Mouse (Mus musculus) left cerebral cortex, adult 18-20 months (tissue): ENCODE data around the gene Olfr1431. TPM values are rescaled to one million over a fixed set of nuclear protein-coding genes. Genes with fewer than 3 reads are reported as not detected.
"Not testable (repeated sequence)": the region's sequence is repeated elsewhere in the genome, so short reads cannot be mapped to it uniquely, and the experiment has no call there.

ENCODE experiments used
- DNase-seq, 2 experiments: peaks; one replicate each; pipeline ENCODE4 v3.0.0; 2021 to 2022; ENCODE audit warnings: low spot score in 2 of 2, mixed read lengths in 1 of 2
- long read RNA-seq, 2 experiments: library from polyadenylated mRNA; stranded (forward); transcript quantifications; one replicate each; pipeline ENCODE4 v2.0.0; 2021
- total RNA-seq, 2 experiments: library from RNA; stranded (reverse); gene quantifications; 2 replicates each; pipeline ENCODE4 v1.2.3; 2021

The Olfr1431 gene
- total RNA-seq, result not detected
- long read RNA-seq, experiment 1, result 0 reads
- long read RNA-seq, experiment 2, result 0 reads

GRCm38 (mm10) chr19:12200334-12200733 is at the start of gene Olfr1431:
Gene Olfr1431 (plus strand): TSS chr19:12200634.
- DNase-seq, result no peak

- DNase-seq, result not testable (repeated sequence)
Observed at GRCm38 (mm10) chr19:12170062-12170599, 30.3 kb upstream of the Olfr1431 start, which contains the start of gene Olfr1555-ps1. Gene Olfr1555-ps1 (minus strand): TSS chr19:12170112.

- DNase-seq, result peak in 1 of 2 experiments; percentile 7
Observed at GRCm38 (mm10) chr19:12175431-12175830, 25.0 kb upstream of the Olfr1431 start.

- DNase-seq, result not testable (repeated sequence)
Observed at GRCm38 (mm10) chr19:12199076-12199475, 1.4 kb upstream of the Olfr1431 start.

GRCm38 (mm10) chr19:12232496-12232895 is 32.1 kb downstream of the Olfr1431 start, which contains the start of gene Olfr1432:
Gene Olfr1432 (minus strand): TSS chr19:12232596.
- not testable (repeated sequence) for DNase-seq

GRCm38 (mm10) chr19:12241559-12241958 is 41.1 kb downstream of the Olfr1431 start, which contains the start of gene Olfr262:
Gene Olfr262 (minus strand): TSS chr19:12241659.
- no peak for DNase-seq

GRCm38 (mm10) chr19:12260732-12261131 is 60.3 kb downstream of the Olfr1431 start, which contains the start of gene Olfr235:
Gene Olfr235 (plus strand): TSS chr19:12261032.
- DNase-seq, result no peak

Other genes with a start within 250 kb of the Olfr1431 start
- 10 to 100 TPM; 55.9 to 58.2 TPM for gene Osbp, start 234.7 kb upstream of the Olfr1431 start, total RNA-seq
- gene Olfr1423, start 159.3 kb upstream of the Olfr1431 start, total RNA-seq, result not detected
- gene Olfr1424, start 138.0 kb upstream of the Olfr1431 start, total RNA-seq, result not detected
- gene Olfr1425, start 122.9 kb upstream of the Olfr1431 start, total RNA-seq, result not detected
- not detected for gene Olfr1426, start 108.6 kb upstream of the Olfr1431 start, total RNA-seq
- gene Olfr1427, start 97.3 kb upstream of the Olfr1431 start, total RNA-seq, result not detected
- gene Olfr1428, start 84.7 kb upstream of the Olfr1431 start, total RNA-seq, result not detected
- gene Olfr76, start 77.4 kb upstream of the Olfr1431 start, total RNA-seq, result not detected
- not detected for gene Olfr1555-ps1, start 30.5 kb upstream of the Olfr1431 start, total RNA-seq
- not detected for gene Olfr1432, start 32.0 kb downstream of the Olfr1431 start, total RNA-seq
- not detected for gene Olfr262, start 41.0 kb downstream of the Olfr1431 start, total RNA-seq
- not detected for gene Olfr235, start 60.4 kb downstream of the Olfr1431 start, total RNA-seq
- gene Olfr1434, start 79.2 kb downstream of the Olfr1431 start, total RNA-seq, result not detected
- not detected for gene Olfr1436, start 98.5 kb downstream of the Olfr1431 start, total RNA-seq
- gene Olfr1437, start 124.5 kb downstream of the Olfr1431 start, total RNA-seq, result not detected
- gene Olfr1438-ps1, start 135.3 kb downstream of the Olfr1431 start, total RNA-seq, result not detected
- not detected for gene Olfr1440, start 186.6 kb downstream of the Olfr1431 start, total RNA-seq
- not detected for gene Olfr1441, start 216.8 kb downstream of the Olfr1431 start, total RNA-seq
- not detected for gene Pfpl, start 227.3 kb downstream of the Olfr1431 start, total RNA-seq